Mouse (Mus musculus) lung, adult 2 months (tissue): ENCODE measurements around the gene Slco2b1. TPM values are rescaled to one million over a fixed set of nuclear protein-coding genes. Genes with fewer than 3 reads are reported as not detected.
"Not testable (repeated sequence)": the region's sequence is repeated elsewhere in the genome, so short reads cannot be mapped to it uniquely, and the experiment has no call there.

Experiments used
- DNase-seq: peaks from one replicate; pipeline ENCODE4 v3.0.0; 2022
- H3K4me1 ChIP-seq: fragments of 200-500 bp; 2 replicates; pipeline ENCODE4 v1.6.1; 2011; ENCODE audit warnings: low read length; ENCODE audit not compliant: control insufficient read depth, insufficient read depth
- H3K4me3 ChIP-seq: fragments of 200-500 bp; replicated peaks from 2 replicates; pipeline ENCODE3; 2011; ENCODE audit warnings: low read depth, mild to moderate bottlenecking, control low read depth, low read length; ENCODE audit errors: extremely low read depth
- CTCF ChIP-seq: fragments of 200-500 bp; IDR thresholded peaks from 2 replicates; pipeline ENCODE4 v1.5.1; 2011; ENCODE audit warnings: mild to moderate bottlenecking, low read length, control low read depth; ENCODE audit not compliant: insufficient read depth
- POLR2A ChIP-seq: fragments of 200-500 bp; IDR thresholded peaks from 2 replicates; pipeline ENCODE4 v1.6.1; 2011; ENCODE audit warnings: low read depth, mild to moderate bottlenecking, control low read depth, low read length, borderline replicate concordance; ENCODE audit errors: extremely low read depth
- WGBS: fragments of 180-500 bp; shearing (Covaris S2); methylation state at CpG from one replicate; pipeline ENCODE4 v1.1.7; 2018; 5-methylcytosine and 5-hydroxymethylcytosine counted together
- polyA plus RNA-seq: library from polyadenylated mRNA; depleted of rRNA; stranded (reverse); fragments of >200 nt; gene quantifications from 2 replicates; pipeline ENCODE4 v1.2.3, GENCODE M21; 2012; rRNA removed

The Slco2b1 gene
- polyA plus RNA-seq, result 16.5 and 18.0 TPM in 2 replicates

- no peak for TF ChIP-seq CTCF
- H3K4me1 ChIP-seq, result peaks cover 4% of the 10 kb centered on the region; the same call in 1 of the 2 replicates
- DNase-seq, result no peak
- 48% methylated on average over 8 of the region's 8 CpGs for WGBS
- H3K4me3 ChIP-seq, result no peak within 1 kb of the TSS
Measured at GRCm38 (mm10) chr7:99711166-99711565, at the start of gene Slco2b1. TSS of gene Slco2b1 (minus strand) at chr7:99711340.

- Histone ChIP-seq H3K4me3 (no peak overlapping the region), H3K4me1 (no peaks in the 10 kb centered on the region)
- no peak for DNase-seq
- WGBS, result 50% methylated on average over 9 of the region's 9 CpGs
- TF ChIP-seq POLR2A (no peak), CTCF (no peak)
Measured at GRCm38 (mm10) chr7:99739276-99739675, 28.1 kb upstream of the Slco2b1 start.

GRCm38 (mm10) chr7:99735491-99735890 lies 24.4 kb upstream of the Slco2b1 start:
- not testable (repeated sequence) for H3K4me1 ChIP-seq, DNase-seq, H3K4me3 ChIP-seq
- WGBS, result 86% methylated on average over 9 of the region's 9 CpGs

GRCm38 (mm10) chr7:99734612-99735011 lies 23.5 kb upstream of the Slco2b1 start:
- no peak for TF ChIP-seq CTCF
- no peak for TF ChIP-seq POLR2A
- DNase-seq, result no peak
- Histone ChIP-seq H3K4me3 (no peak overlapping the region), H3K4me1 (no peaks in the 10 kb centered on the region)
- 79% methylated on average over 2 of the region's 2 CpGs for WGBS

GRCm38 (mm10) chr7:99729973-99730372 lies 18.8 kb upstream of the Slco2b1 start, which contains the start of gene Olfr520:
TSS of gene Olfr520 (plus strand) at chr7:99730273.
- Histone ChIP-seq H3K4me1 (no peaks in the 10 kb centered on the region), H3K4me3 (no peak within 1 kb of the TSS)
- WGBS, result 87% methylated on average over 2 of the region's 2 CpGs
- no peak for DNase-seq
- TF ChIP-seq CTCF (no peak), POLR2A (no peak)

GRCm38 (mm10) chr7:99716536-99716935 lies 5.4 kb upstream of the Slco2b1 start:
- H3K4me1 ChIP-seq, result no peaks in the 10 kb centered on the region
- no peak for TF ChIP-seq CTCF
- TF ChIP-seq POLR2A, result no peak
- 86% methylated on average over 2 of the region's 2 CpGs for WGBS
- no peak overlapping the region for H3K4me3 ChIP-seq
- DNase-seq, result no peak

GRCm38 (mm10) chr7:99712431-99712830 lies 1.3 kb upstream of the Slco2b1 start:
- DNase-seq, result no peak
- no peaks in the 10 kb centered on the region for H3K4me1 ChIP-seq
- no peak for TF ChIP-seq POLR2A
- TF ChIP-seq CTCF, result no peak
- WGBS, result 91% methylated on average over 4 of the region's 4 CpGs
- H3K4me3 ChIP-seq, result no peak overlapping the region

GRCm38 (mm10) chr7:99710476-99710875 lies 664 bp downstream of the Slco2b1 start:
- Histone ChIP-seq H3K4me1 (peaks cover 4% of the 10 kb centered on the region; the same call in 1 of the 2 replicates), H3K4me3 (no peak overlapping the region)
- peak; percentile 63 for DNase-seq
- WGBS, result 8% methylated on average over 1 of the region's 1 CpGs
- TF ChIP-seq POLR2A, result no peak
- TF ChIP-seq CTCF, result peak; percentile 90

GRCm38 (mm10) chr7:99709992-99710391 lies 1.1 kb downstream of the Slco2b1 start:
- peaks cover 4% of the 10 kb centered on the region; the same call in 1 of the 2 replicates for H3K4me1 ChIP-seq
- DNase-seq, result no peak
- no peak overlapping the region for H3K4me3 ChIP-seq
- 66% methylated on average over 7 of the region's 7 CpGs for WGBS
- TF ChIP-seq POLR2A (no peak), CTCF (no peak)

- no peak for DNase-seq
- WGBS, result 88% methylated on average over 5 of the region's 5 CpGs
- Histone ChIP-seq H3K4me3 (no peak overlapping the region), H3K4me1 (peaks cover 4% of the 10 kb centered on the region; the same call in 1 of the 2 replicates)
- TF ChIP-seq CTCF (no peak), POLR2A (no peak)
Measured at GRCm38 (mm10) chr7:99708750-99709149, 2.4 kb downstream of the Slco2b1 start.
